Mouse (Mus musculus) gastrocnemius, postnatal 10 days (tissue): ENCODE data around the gene Plekhg1. TPM values are rescaled to one million over a fixed set of nuclear protein-coding genes. Genes with fewer than 3 reads are reported as not detected.

Experiments
- total RNA-seq, 2 experiments: library from RNA; stranded (reverse); gene quantifications; 2 replicates each; pipeline ENCODE4 v1.2.3; 2021

Gene Plekhg1
- total RNA-seq, 2 experiments from 2014 or later, result 13.3 to 16.3 TPM

Other genes starting within 250 kb of the Plekhg1 start
- under 1 TPM in 1 of 2 experiments, not detected in 1; 0.63 TPM for gene Iyd, start 200.1 kb upstream of the Plekhg1 start, total RNA-seq
- gene Mthfd1l, start 232.8 kb downstream of the Plekhg1 start, total RNA-seq, result 1 to 10 TPM; 4.7 to 4.8 TPM